Comparison of ENCODE assay signal across 16 mouse cellular contexts in the genomic region with DNA sequence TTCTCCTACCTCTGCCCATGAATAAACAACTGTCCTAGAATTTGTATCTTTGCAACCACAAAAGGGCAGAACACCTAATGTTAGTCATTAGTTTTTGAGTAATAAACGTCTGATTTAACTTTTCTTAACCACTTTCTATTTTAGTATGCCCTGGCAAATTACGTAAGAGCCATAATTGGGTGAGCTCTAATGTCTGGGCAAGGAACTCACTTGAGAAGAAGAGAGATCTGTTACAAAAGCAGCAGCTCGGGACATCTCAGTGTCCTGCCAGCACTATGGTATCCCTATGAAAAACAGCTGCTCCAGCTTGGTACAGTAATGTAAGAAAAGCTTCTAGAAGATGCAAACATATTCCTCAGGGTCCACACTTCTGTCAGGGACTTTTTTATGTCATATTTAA.
DNase-seq lines count a peak whose midpoint lies in the region; ATAC-seq and TF ChIP-seq lines count a peak whose summit lies in the region.
"Had no signal": no experiment of that assay in that cellular context is flagged by ENCODE, and none has a peak within 500 bp of the region (broad histone marks: within the 10 kb centered on the region; RNA-seq: fewer than 3 reads in every experiment).

No protein-coding gene starts in this region.

- H3K27ac ChIP-seq in heart, postnatal 0 days (ENCODE audit: low read depth) = 0 out of 2 replicates have a peak overlapping the region, but pooled peaks have one; percentile 18
- H3K27ac ChIP-seq: embryonic facial prominence, embryonic 13.5 days; hindbrain, embryonic 10.5 days; liver, embryonic 15.5 days; stomach, embryonic 15.5 days had no signal

- intact Hi-C loops in heart, postnatal 14 days (cut with DNase I) = no loop called here

- no peak overlapping the region for H3K4me3 ChIP-seq in heart, postnatal 0 days (ENCODE audit: low read depth, low read length)
- H3K4me3 ChIP-seq in lung, adult 2 months (replicated peaks; ENCODE audit: extremely low read depth, low read depth, low read length) = no peak overlapping the region
- H3K4me3 ChIP-seq: embryonic facial prominence, embryonic 13.5 days; hindbrain, embryonic 10.5 days; liver, embryonic 15.5 days; stomach, embryonic 15.5 days had no signal

- H3K9ac ChIP-seq in heart, postnatal 0 days (replicated peaks; ENCODE audit: low read depth, low read length) = no peak overlapping the region
- H3K9ac ChIP-seq: embryonic facial prominence, embryonic 13.5 days; liver, embryonic 15.5 days; stomach, embryonic 15.5 days had no signal

- DNase-seq in heart, postnatal 0 days (ENCODE audit: low spot score) = no peak
- DNase-seq in heart, postnatal 14 days = no peak
- peak; percentile 62 for DNase-seq in lung, postnatal 36 days
- no peak for DNase-seq in lung, adult 2 months
- peak; percentile 89 for DNase-seq in skeletal muscle tissue, adult 2 months (ENCODE audit: low read depth, low spot score)
- DNase-seq in T-cell, adult 2 months (ENCODE audit: low spot score) = no peak
- DNase-seq: adrenal gland, adult 8-10 months; cerebellum, adult 11-12 months; kidney, postnatal 25 days; spleen, adult 18-20 months had no signal

- no peak for TF ChIP-seq EP300 in heart, postnatal 0 days (IDR thresholded peaks at IDR 0.05; ENCODE audit: low read depth)

- no peaks in the 10 kb centered on the region for H3K36me3 ChIP-seq in heart, postnatal 0 days (replicated peaks; ENCODE audit: control insufficient read depth, insufficient read depth, low read length)
- H3K36me3 ChIP-seq: embryonic facial prominence, embryonic 13.5 days; hindbrain, embryonic 10.5 days; liver, embryonic 15.5 days; stomach, embryonic 15.5 days had no signal

- H3K4me2 ChIP-seq in heart, postnatal 0 days (ENCODE audit: low read depth, low read length) = no peak overlapping the region
- H3K4me2 ChIP-seq: embryonic facial prominence, embryonic 13.5 days; liver, embryonic 15.5 days; stomach, embryonic 15.5 days had no signal

- 37% methylated on average over 3 of the region's 3 CpGs for WGBS in heart, postnatal 0 days
- 23% methylated on average over 3 of the region's 3 CpGs for WGBS in lung, adult 2 months

- no peak for TF ChIP-seq CTCF in heart, postnatal 0 days (IDR thresholded peaks at IDR 0.05; ENCODE audit: low read depth)
- TF ChIP-seq CTCF in lung, adult 2 months (IDR thresholded peaks at IDR 0.05; ENCODE audit: insufficient read depth, low read length) = no peak

- ATAC-seq in heart, postnatal 0 days (ENCODE audit: insufficient read depth, low read depth) = no peak
- peak; percentile 58 for ATAC-seq in granulocyte monocyte progenitor cell, adult 5-6 weeks (replicated peaks; ENCODE audit: poor library complexity, severe bottlenecking)
- ATAC-seq: intestine, embryonic 16.5 days had no signal

- H3K9me3 ChIP-seq in heart, postnatal 0 days (replicated peaks; ENCODE audit: control insufficient read depth, low read length) = no peaks in the 10 kb centered on the region
- H3K9me3 ChIP-seq: embryonic facial prominence, embryonic 13.5 days; hindbrain, embryonic 10.5 days; liver, embryonic 15.5 days; stomach, embryonic 15.5 days had no signal

- no peak for TF ChIP-seq POLR2A in lung, adult 2 months (IDR thresholded peaks at IDR 0.05; ENCODE audit: borderline replicate concordance, extremely low read depth, low read depth, low read length)

- peaks cover 40% of the 10 kb centered on the region for H3K4me1 ChIP-seq in heart, postnatal 0 days (ENCODE audit: control insufficient read depth, insufficient read depth)
- H3K4me1 ChIP-seq in lung, adult 2 months (ENCODE audit: control insufficient read depth, insufficient read depth, low read length) = peaks cover 39% of the 10 kb centered on the region

- H3K27me3 ChIP-seq in heart, postnatal 0 days (ENCODE audit: control insufficient read depth, insufficient read depth, low read length) = no peaks in the 10 kb centered on the region
- H3K27me3 ChIP-seq: embryonic facial prominence, embryonic 13.5 days; liver, embryonic 15.5 days; stomach, embryonic 15.5 days had no signal

Comparison
In these comparisons a context has a peak if more than half of its experiments do, and no peak if none do; other contexts are left out.
1. DNase-seq: peak in lung, postnatal 36 days (single experiment) and skeletal muscle tissue, adult 2 months (single experiment); none in heart, postnatal 0 days (single experiment), heart, postnatal 14 days (0 of 2), lung, adult 2 months (single experiment) and T-cell, adult 2 months (single experiment).